Mouse (Mus musculus) forebrain, embryonic 15.5 days (tissue): ENCODE measurements around the gene Vsnl1. TPM values are rescaled to one million over a fixed set of nuclear protein-coding genes. Genes with fewer than 3 reads are reported as not detected.
A peak's percentile ranks its signal among the peaks of the same experiment; 100 is the strongest.

Experiments used
- ATAC-seq: fragments of 200-750 bp; cut with Nextera tagmentation; replicated peaks from 2 replicates; pipeline ENCODE4 v1.8.0; 2017; ENCODE audit warnings: mild to moderate bottlenecking, moderate TSS enrichment, moderate library complexity
- H3K27ac ChIP-seq: fragments of 300-500 bp; sonication (generic); replicated peaks from 2 replicates; pipeline ENCODE4 v1.5.1; 2015; ENCODE audit warnings: mild to moderate bottlenecking, inconsistent platforms
- H3K27me3 ChIP-seq: fragments of 300-500 bp; sonication (generic); 2 replicates; pipeline ENCODE4 v1.6.1; 2015; ENCODE audit warnings: inconsistent platforms
- H3K36me3 ChIP-seq: fragments of 300-500 bp; sonication (generic); 2 replicates; pipeline ENCODE4 v1.6.1; 2015; ENCODE audit warnings: mild to moderate bottlenecking, inconsistent platforms
- H3K4me1 ChIP-seq: fragments of 300-500 bp; sonication (generic); 2 replicates; pipeline ENCODE4 v1.6.1; 2015; ENCODE audit warnings: inconsistent platforms
- H3K4me2 ChIP-seq: fragments of 300-500 bp; sonication (generic); replicated peaks from 2 replicates; pipeline ENCODE4 v1.6.1; 2015; ENCODE audit warnings: mild to moderate bottlenecking, inconsistent platforms
- H3K4me3 ChIP-seq: fragments of 300-500 bp; sonication (generic); 2 replicates; pipeline ENCODE4 v1.5.1; 2015; ENCODE audit warnings: mild to moderate bottlenecking, inconsistent platforms
- H3K9ac ChIP-seq: fragments of 300-500 bp; sonication (generic); replicated peaks from 2 replicates; pipeline ENCODE4 v1.6.1; 2015; ENCODE audit warnings: mild to moderate bottlenecking, inconsistent platforms
- H3K9me3 ChIP-seq: fragments of 300-500 bp; sonication (generic); 2 replicates; pipeline ENCODE4 v1.6.1; 2016; ENCODE audit warnings: inconsistent platforms
- WGBS: fragments of 180-500 bp; shearing (Covaris S2); methylation state at CpG from one replicate; pipeline ENCODE4 v1.1.7; 2015; ENCODE audit warnings: mixed read lengths; 5-methylcytosine and 5-hydroxymethylcytosine counted together
- polyA plus RNA-seq: library from polyadenylated mRNA; unstranded; fragments of >200 nt; fragmentation: Nextera tagmentation; extraction: Ambion mirVana; gene quantifications from 2 replicates; pipeline ENCODE4 v1.2.1, GENCODE M21; 2015

The Vsnl1 gene
- polyA plus RNA-seq, 1 experiment from 2014 or later = 16.6 TPM

- 90% methylated on average over 1 of the region's 1 CpGs for WGBS
- no peak overlapping the region for H3K27ac ChIP-seq
- H3K4me1 ChIP-seq = peaks cover 23% of the 10 kb centered on the region
- H3K36me3 ChIP-seq = no peaks in the 10 kb centered on the region
- no peak overlapping the region for H3K4me2 ChIP-seq
- H3K9ac ChIP-seq = no peak overlapping the region
- H3K27me3 ChIP-seq = 0 out of 2 replicates have a peak, but pooled peaks cover 3% of the 10 kb centered on the region
- no peak for ATAC-seq
- no peak overlapping the region for H3K4me3 ChIP-seq
- no peaks in the 10 kb centered on the region for H3K9me3 ChIP-seq
These were observed 3.3 kb downstream of the Vsnl1 start for GRCm38 (mm10) chr12:11433126-11433525.

- H3K9me3 ChIP-seq = no peaks in the 10 kb centered on the region
- H3K4me2 ChIP-seq = no peak overlapping the region
- H3K4me1 ChIP-seq = no peaks in the 10 kb centered on the region
- no peaks in the 10 kb centered on the region for H3K27me3 ChIP-seq
- no peak for ATAC-seq
- 64% methylated on average over 4 of the region's 4 CpGs for WGBS
- no peaks in the 10 kb centered on the region for H3K36me3 ChIP-seq
- H3K9ac ChIP-seq = no peak overlapping the region
- H3K27ac ChIP-seq = no peak overlapping the region
- H3K4me3 ChIP-seq = no peak overlapping the region
These were observed 9.0 kb downstream of the Vsnl1 start for GRCm38 (mm10) chr12:11427396-11427795.

GRCm38 (mm10) chr12:11418112-11418511 lies 18.3 kb downstream of the Vsnl1 start:
- H3K4me1 ChIP-seq = no peaks in the 10 kb centered on the region
- WGBS = 86% methylated on average over 6 of the region's 6 CpGs
- no peak for ATAC-seq

GRCm38 (mm10) chr12:11407679-11408078 lies 28.7 kb downstream of the Vsnl1 start:
- Histone ChIP-seq H3K27ac (no peak overlapping the region), H3K4me3 (no peak overlapping the region), H3K4me2 (no peak overlapping the region), H3K9ac (no peak overlapping the region), H3K27me3 (no peaks in the 10 kb centered on the region), H3K9me3 (no peaks in the 10 kb centered on the region), H3K4me1 (no peaks in the 10 kb centered on the region), H3K36me3 (no peaks in the 10 kb centered on the region)
- WGBS = 87% methylated on average over 4 of the region's 4 CpGs
- ATAC-seq = no peak

More at GRCm38 (mm10) chr12:11418112-11418511, 18.3 kb downstream of the Vsnl1 start:
- Histone ChIP-seq H3K4me2 (no peak overlapping the region), H3K9ac (no peak overlapping the region), H3K27me3 (no peaks in the 10 kb centered on the region), H3K9me3 (no peaks in the 10 kb centered on the region), H3K27ac (no peak overlapping the region), H3K4me3 (no peak overlapping the region), H3K36me3 (no peaks in the 10 kb centered on the region)

GRCm38 (mm10) chr12:11398791-11399190 lies 37.6 kb downstream of the Vsnl1 start:
- Histone ChIP-seq H3K36me3 (no peaks in the 10 kb centered on the region), H3K9ac (no peak overlapping the region), H3K4me3 (no peak overlapping the region), H3K4me1 (no peaks in the 10 kb centered on the region), H3K27me3 (no peaks in the 10 kb centered on the region), H3K9me3 (no peaks in the 10 kb centered on the region), H3K27ac (no peak overlapping the region), H3K4me2 (no peak overlapping the region)
- ATAC-seq = no peak
- 91% methylated on average over 6 of the region's 6 CpGs for WGBS

- Histone ChIP-seq H3K9ac (no peak overlapping the region), H3K36me3 (no peaks in the 10 kb centered on the region), H3K9me3 (no peaks in the 10 kb centered on the region), H3K27ac (no peak overlapping the region), H3K4me3 (no peak overlapping the region), H3K4me2 (no peak overlapping the region), H3K27me3 (no peaks in the 10 kb centered on the region), H3K4me1 (no peaks in the 10 kb centered on the region)
- 88% methylated on average over 5 of the region's 5 CpGs for WGBS
- ATAC-seq = no peak
These were observed 39.4 kb downstream of the Vsnl1 start for GRCm38 (mm10) chr12:11397029-11397428.

DNA sequence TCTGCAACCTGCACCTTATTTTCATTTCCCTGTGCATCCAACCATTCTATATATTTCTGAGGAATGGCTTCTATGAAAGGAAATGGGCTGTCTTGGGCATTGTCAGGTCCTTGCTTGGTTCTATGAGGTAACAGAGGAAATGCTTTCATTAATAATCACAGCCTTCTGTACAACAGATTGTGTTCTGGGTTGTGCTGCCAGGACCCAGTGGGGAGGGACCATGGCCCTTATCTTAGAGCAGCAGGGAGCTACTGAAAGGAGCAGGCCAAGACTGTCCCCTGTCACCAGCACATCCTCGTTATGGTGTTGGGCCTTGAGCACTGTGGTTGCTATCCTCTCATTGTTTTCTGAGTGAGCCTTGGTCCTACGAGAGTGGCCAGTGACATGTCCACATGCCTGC lies 40.9 kb downstream of the Vsnl1 start:
- Histone ChIP-seq H3K27me3 (no peaks in the 10 kb centered on the region), H3K4me3 (no peak overlapping the region), H3K27ac (no peak overlapping the region), H3K9ac (no peak overlapping the region), H3K36me3 (no peaks in the 10 kb centered on the region), H3K4me1 (0 out of 2 replicates have a peak, but pooled peaks cover 4% of the 10 kb centered on the region), H3K9me3 (no peaks in the 10 kb centered on the region), H3K4me2 (no peak overlapping the region)
- no peak for ATAC-seq
- WGBS = 56% methylated on average over 2 of the region's 2 CpGs

GRCm38 (mm10) chr12:11392525-11392924 lies 43.9 kb downstream of the Vsnl1 start:
- WGBS = 63% methylated on average over 1 of the region's 1 CpGs
- Histone ChIP-seq H3K9ac (no peak overlapping the region), H3K36me3 (no peaks in the 10 kb centered on the region), H3K4me1 (0 out of 2 replicates have a peak, but pooled peaks cover 4% of the 10 kb centered on the region), H3K27me3 (no peaks in the 10 kb centered on the region), H3K4me3 (no peak overlapping the region), H3K4me2 (no peak overlapping the region), H3K9me3 (no peaks in the 10 kb centered on the region), H3K27ac (no peak overlapping the region)
- no peak for ATAC-seq

DNA sequence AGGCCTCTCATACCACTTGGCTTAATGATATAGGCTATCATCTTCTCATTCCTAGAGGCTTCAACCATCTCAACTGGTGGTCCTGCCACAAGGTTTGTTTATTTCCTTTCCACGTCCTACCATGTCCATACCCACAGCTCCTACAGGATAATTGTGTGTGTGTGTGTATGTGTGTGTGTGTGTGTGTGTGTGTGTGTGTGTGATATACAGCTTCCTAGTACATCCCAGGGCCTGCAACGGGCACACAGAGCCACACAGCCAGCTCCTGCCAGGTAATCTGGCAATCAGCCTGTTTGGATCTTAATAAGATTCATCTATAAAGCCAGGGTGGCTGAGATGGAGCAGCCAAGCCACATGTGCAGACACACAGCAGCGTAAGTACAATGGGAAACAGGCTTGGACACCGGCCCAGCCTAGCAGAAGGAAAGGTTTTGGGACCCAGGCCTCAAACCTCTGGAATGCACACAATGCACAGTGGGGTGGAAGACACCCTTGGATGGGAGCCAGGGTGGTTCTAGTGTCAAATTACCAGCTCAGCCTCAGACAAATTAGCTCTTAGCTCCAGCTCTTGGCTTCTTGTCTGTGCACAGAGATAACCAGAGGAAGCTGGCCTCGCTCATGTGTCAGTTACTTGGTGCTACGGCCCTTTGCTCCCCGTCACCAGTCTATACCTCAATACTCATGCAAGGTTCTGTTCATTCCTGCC lies 45.0 kb downstream of the Vsnl1 start:
- H3K36me3 ChIP-seq = no peaks in the 10 kb centered on the region
- H3K4me2 ChIP-seq = no peak overlapping the region
- H3K9ac ChIP-seq = no peak overlapping the region
- no peak overlapping the region for H3K27ac ChIP-seq
- ATAC-seq = no peak; the same call in 1 of the 2 replicates
- H3K4me1 ChIP-seq = 0 out of 2 replicates have a peak, but pooled peaks cover 4% of the 10 kb centered on the region
- H3K27me3 ChIP-seq = no peaks in the 10 kb centered on the region
- WGBS = 43% methylated on average over 7 of the region's 7 CpGs
- H3K9me3 ChIP-seq = no peaks in the 10 kb centered on the region
- no peak overlapping the region for H3K4me3 ChIP-seq

DNA sequence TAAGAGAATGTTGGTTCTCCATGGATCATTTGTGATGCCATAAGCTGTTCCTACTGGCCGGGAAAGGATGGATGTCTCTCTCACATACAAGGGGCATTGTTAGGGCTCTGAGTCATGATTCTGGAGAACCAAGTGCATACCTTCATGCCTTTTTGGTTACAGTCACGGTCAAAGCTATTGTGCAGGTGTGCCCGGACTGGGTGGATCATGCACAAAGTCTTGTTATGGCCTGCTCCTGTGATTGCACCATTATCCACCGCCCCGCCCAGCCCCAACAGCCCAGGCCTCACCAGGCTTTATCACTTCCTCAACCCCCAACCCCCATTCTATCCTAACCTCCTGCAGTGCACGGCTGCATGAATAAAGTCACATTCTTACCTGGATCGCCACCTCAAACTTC lies 47.3 kb downstream of the Vsnl1 start:
- H3K36me3 ChIP-seq = no peaks in the 10 kb centered on the region
- 93% methylated on average over 7 of the region's 7 CpGs for whole genome bisulfite sequencing
- no peaks in the 10 kb centered on the region for H3K9me3 ChIP-seq
- H3K4me2 ChIP-seq = no peak overlapping the region
- H3K27me3 ChIP-seq = no peaks in the 10 kb centered on the region
- H3K9ac ChIP-seq = no peak overlapping the region
- ATAC-seq = no peak
- no peak overlapping the region for H3K4me3 ChIP-seq
- 0 out of 2 replicates have a peak, but pooled peaks cover 4% of the 10 kb centered on the region for H3K4me1 ChIP-seq
- H3K27ac ChIP-seq = no peak overlapping the region

GRCm38 (mm10) chr12:11384754-11385153 lies 51.7 kb downstream of the Vsnl1 start:
- H3K27me3 ChIP-seq = no peaks in the 10 kb centered on the region
- H3K36me3 ChIP-seq = no peaks in the 10 kb centered on the region
- no peaks in the 10 kb centered on the region for H3K4me1 ChIP-seq
- ATAC-seq = no peak
- WGBS = 84% methylated on average over 1 of the region's 1 CpGs
- no peak overlapping the region for H3K4me3 ChIP-seq
- no peak overlapping the region for H3K4me2 ChIP-seq
- H3K9ac ChIP-seq = no peak overlapping the region
- no peak overlapping the region for H3K27ac ChIP-seq
- H3K9me3 ChIP-seq = no peaks in the 10 kb centered on the region

DNA sequence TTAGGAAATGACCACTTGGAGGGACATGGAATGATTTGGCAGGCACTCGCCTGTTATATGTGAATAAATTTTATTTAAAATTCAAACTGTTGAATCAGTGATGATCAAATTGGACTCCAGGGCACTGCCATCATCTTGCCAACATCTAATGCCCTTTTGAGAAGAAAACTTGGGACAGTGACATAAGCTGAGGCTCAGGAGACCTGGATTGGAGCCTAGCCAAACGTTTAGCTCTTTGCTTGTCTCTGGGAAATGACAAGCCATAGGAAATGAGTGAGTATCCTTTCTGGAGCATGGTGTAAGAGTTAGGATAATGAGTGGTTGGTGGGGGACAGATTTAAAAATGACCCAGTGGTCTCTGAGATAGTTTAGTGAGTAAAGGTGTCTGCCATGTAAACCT lies 57.0 kb downstream of the Vsnl1 start:
- Histone ChIP-seq H3K9ac (no peak overlapping the region), H3K4me3 (no peak overlapping the region), H3K4me1 (no peaks in the 10 kb centered on the region), H3K27ac (no peak overlapping the region), H3K36me3 (no peaks in the 10 kb centered on the region), H3K9me3 (no peaks in the 10 kb centered on the region), H3K4me2 (no peak overlapping the region), H3K27me3 (no peaks in the 10 kb centered on the region)
- WGBS = 77% methylated on average over 2 of the region's 2 CpGs
- ATAC-seq = no peak

DNA sequence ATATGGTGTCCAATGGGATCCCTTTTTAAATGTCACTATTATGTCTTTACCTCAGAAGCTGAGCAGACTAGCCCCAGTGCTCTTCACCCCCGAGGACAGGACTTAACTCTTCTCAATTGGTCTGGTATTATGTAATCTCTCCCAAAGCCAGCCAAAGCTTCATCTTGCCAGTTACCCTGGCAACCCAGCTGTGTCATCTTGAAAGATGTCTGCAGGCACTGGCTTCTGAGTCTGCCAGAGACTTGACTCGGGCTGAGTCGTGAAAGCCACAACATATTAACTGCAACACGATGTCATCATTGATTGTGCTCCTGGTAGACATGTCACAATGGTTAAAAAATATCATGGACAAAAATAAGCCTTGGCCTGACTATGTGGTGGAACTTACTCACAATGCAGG lies 66.4 kb downstream of the Vsnl1 start:
- Histone ChIP-seq H3K36me3 (no peaks in the 10 kb centered on the region), H3K9ac (no peak overlapping the region), H3K4me3 (no peak overlapping the region), H3K27ac (no peak overlapping the region), H3K4me1 (no peaks in the 10 kb centered on the region), H3K4me2 (no peak overlapping the region), H3K9me3 (no peaks in the 10 kb centered on the region), H3K27me3 (no peaks in the 10 kb centered on the region)
- 43% methylated on average over 4 of the region's 4 CpGs for WGBS
- ATAC-seq = peak; percentile 71
